Mouse (Mus musculus) olfactory bulb, adult 2 months (tissue): ENCODE data around the gene Tshz2.

Experiments
- CTCF ChIP-seq: fragments of 200-500 bp; IDR thresholded peaks from 2 replicates; pipeline ENCODE4 v1.5.1; 2012; ENCODE audit warnings: low read depth, mild to moderate bottlenecking, low read length, moderate library complexity; ENCODE audit not compliant: insufficient read depth
- POLR2A ChIP-seq: fragments of 200-500 bp; IDR thresholded peaks from 2 replicates; pipeline ENCODE4 v1.6.1; 2012; ENCODE audit warnings: mild to moderate bottlenecking, low read depth, low read length, moderate library complexity; ENCODE audit not compliant: insufficient read depth

GRCm38 (mm10) chr2:169584745-169585456 lies 47.9 kb upstream of the Tshz2 start:
- no peak for TF ChIP-seq POLR2A
- no peak for TF ChIP-seq CTCF
